Mouse (Mus musculus) testis, adult 2 months (tissue): ENCODE results near the gene Gm9837.

Experiments
- CTCF ChIP-seq: fragments of 200-500 bp; IDR thresholded peaks from 2 replicates; pipeline ENCODE4 v1.5.1; 2012; ENCODE audit warnings: low read depth, mild to moderate bottlenecking, inconsistent platforms, low read length, moderate library complexity; ENCODE audit not compliant: control insufficient read depth, insufficient read depth, insufficient replicate concordance
- POLR2A ChIP-seq: fragments of 200-500 bp; IDR thresholded peaks from 2 replicates; pipeline ENCODE4 v1.6.1; 2012; ENCODE audit warnings: low read depth, mild to moderate bottlenecking, inconsistent platforms, low read length, moderate library complexity; ENCODE audit not compliant: control insufficient read depth

DNA sequence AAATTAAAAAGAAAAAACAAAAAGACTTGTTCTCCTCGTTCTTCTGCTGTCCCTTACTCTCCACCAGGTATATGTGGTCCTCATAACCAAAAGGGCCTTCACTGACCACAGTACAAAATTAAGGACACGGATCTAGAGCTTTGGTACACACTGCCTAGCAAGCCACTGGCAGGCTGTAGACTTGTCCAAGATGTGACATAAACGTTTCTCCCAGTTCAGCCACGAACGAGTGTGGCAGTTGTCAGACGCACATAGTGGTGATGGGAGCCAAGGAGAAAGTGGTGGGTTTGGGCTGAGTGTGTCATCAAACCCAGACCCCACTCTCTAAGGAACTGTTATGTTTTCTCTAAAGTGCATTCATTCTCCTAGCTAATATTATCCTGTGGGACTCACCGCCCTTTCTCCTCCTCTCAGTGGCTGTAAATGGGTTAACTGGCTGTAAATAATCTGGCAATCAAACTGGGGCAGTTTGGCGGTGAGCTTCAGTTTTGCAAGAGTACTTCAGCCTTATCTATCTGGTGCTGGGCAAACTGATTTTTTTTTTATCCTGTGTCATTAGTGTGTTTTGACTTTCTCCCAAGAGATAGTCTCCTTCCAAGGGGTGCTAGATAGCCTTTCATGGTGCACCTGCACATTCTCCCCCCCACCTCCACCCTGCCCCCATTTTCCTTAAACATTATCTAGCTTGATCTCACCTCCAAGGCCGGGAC lies 38.8 kb downstream of the Gm9837 start:
- TF ChIP-seq CTCF (no peak), POLR2A (no peak)
